Mouse (Mus musculus) 416B (cell line): ENCODE results near the gene Dkkl1.

ENCODE experiments used
- DNase-seq: peaks from one replicate; pipeline ENCODE4 v3.0.0; 2011; ENCODE audit warnings: low read depth

The Dkkl1 gene

GRCm38 (mm10) chr7:45229459-45230203, 17.7 kb upstream of the Dkkl1 start:
- DNase-seq, result peak; percentile 12

GRCm38 (mm10) chr7:45229046-45229445, 17.1 kb upstream of the Dkkl1 start:
- no peak for DNase-seq

- no peak for DNase-seq
Observed at GRCm38 (mm10) chr7:45228548-45228947, 16.6 kb upstream of the Dkkl1 start.

- DNase-seq, result no peak
Observed at GRCm38 (mm10) chr7:45226421-45226820, 14.5 kb upstream of the Dkkl1 start.

- no peak for DNase-seq
Observed at GRCm38 (mm10) chr7:45224826-45225225, 12.9 kb upstream of the Dkkl1 start.

GRCm38 (mm10) chr7:45221680-45222079, 9.7 kb upstream of the Dkkl1 start:
- DNase-seq, result no peak

GRCm38 (mm10) chr7:45216442-45217183, 4.7 kb upstream of the Dkkl1 start:
- no peak for DNase-seq

- no peak for DNase-seq
Observed at GRCm38 (mm10) chr7:45215673-45216441, 3.9 kb upstream of the Dkkl1 start, which contains the start of gene Tead2. Gene Tead2, plus strand, starts transcription at chr7:45215753.

GRCm38 (mm10) chr7:45213708-45214107, 1.8 kb upstream of the Dkkl1 start:
- no peak for DNase-seq

- DNase-seq, result no peak
Observed at GRCm38 (mm10) chr7:45212356-45212755, 409 bp upstream of the Dkkl1 start.

- DNase-seq, result peak; percentile 36
Observed at GRCm38 (mm10) chr7:45211070-45211469, 877 bp downstream of the Dkkl1 start.

GRCm38 (mm10) chr7:45208260-45208659, 3.7 kb downstream of the Dkkl1 start:
- DNase-seq, result peak; percentile 16

GRCm38 (mm10) chr7:45204380-45205143, 7.4 kb downstream of the Dkkl1 start, which contains the start of gene Ccdc155:
Gene Ccdc155, minus strand, starts transcription at chr7:45204892.
- no peak for DNase-seq

GRCm38 (mm10) chr7:45202654-45203053, 9.3 kb downstream of the Dkkl1 start:
- no peak for DNase-seq

- DNase-seq, result no peak
Observed at GRCm38 (mm10) chr7:45198961-45199360, 13.0 kb downstream of the Dkkl1 start.

- peak; percentile 76 for DNase-seq
Observed at GRCm38 (mm10) chr7:45198435-45198834, 13.5 kb downstream of the Dkkl1 start.

GRCm38 (mm10) chr7:45196994-45197393, 15.0 kb downstream of the Dkkl1 start:
- DNase-seq, result peak; percentile 24

GRCm38 (mm10) chr7:45196176-45196535, 15.8 kb downstream of the Dkkl1 start:
- DNase-seq, result no peak

GRCm38 (mm10) chr7:45195341-45196175, 16.4 kb downstream of the Dkkl1 start:
- DNase-seq, result no peak

- DNase-seq, result peak; percentile 20
Observed at GRCm38 (mm10) chr7:45193871-45194785, 17.8 kb downstream of the Dkkl1 start.
